Mouse (Mus musculus) stomach, postnatal 0 days (tissue): ENCODE data around the gene Exosc7.
A peak's percentile ranks its signal among the peaks of the same experiment; 100 is the strongest.

Experiments used
- CTCF ChIP-seq: IDR thresholded peaks from 2 replicates; pipeline ENCODE4 v1.5.1; 2016; ENCODE audit warnings: antibody characterized with exemption, low read depth, mild to moderate bottlenecking, moderate library complexity
- EP300 ChIP-seq: optimal IDR thresholded peaks from 2 replicates; pipeline ENCODE3; 2016; ENCODE audit warnings: antibody characterized with exemption

GRCm38 (mm10) chr9:123138891-123139474 is 26.0 kb downstream of the Exosc7 start:
- TF ChIP-seq CTCF (no peak), EP300 (peak; percentile 48)
